Mouse (Mus musculus) thymus, adult 2 months (tissue): Measurements from ENCODE around the gene Eef1a1. TPM values are rescaled to one million over a fixed set of nuclear protein-coding genes. Genes with fewer than 3 reads are reported as not detected.

Source experiments
- DNase-seq: peaks from one replicate; pipeline ENCODE4 v3.0.0; 2021
- H3K27ac ChIP-seq: fragments of 200-500 bp; 2 replicates; pipeline ENCODE4 v1.5.1; 2012; ENCODE audit warnings: low read length, control low read depth; ENCODE audit not compliant: control insufficient read depth, insufficient read depth
- H3K27me3 ChIP-seq: fragments of 200-500 bp; 2 replicates; pipeline ENCODE4 v1.6.1; 2012; ENCODE audit warnings: mild to moderate bottlenecking, low read length, moderate library complexity, mixed read lengths; ENCODE audit not compliant: control insufficient read depth, insufficient read depth
- H3K36me3 ChIP-seq: fragments of 200-500 bp; 2 replicates; pipeline ENCODE4 v1.6.1; 2012; ENCODE audit warnings: mild to moderate bottlenecking, low read length, moderate library complexity; ENCODE audit not compliant: control insufficient read depth, insufficient read depth
- H3K4me1 ChIP-seq: fragments of 200-500 bp; replicated peaks from 2 replicates; pipeline ENCODE4 v1.6.1; 2012; ENCODE audit warnings: low read length; ENCODE audit not compliant: control insufficient read depth, insufficient read depth
- H3K4me3 ChIP-seq: fragments of 200-500 bp; 2 replicates; pipeline ENCODE4 v1.5.1; 2012; ENCODE audit warnings: mild to moderate bottlenecking, low read length, control low read depth, moderate library complexity; ENCODE audit not compliant: control insufficient read depth, insufficient read depth
- CTCF ChIP-seq: fragments of 200-500 bp; IDR thresholded peaks from 2 replicates; pipeline ENCODE4 v1.5.1; 2012; ENCODE audit warnings: mild to moderate bottlenecking, control low read depth, low read length, moderate library complexity, borderline replicate concordance; ENCODE audit not compliant: control insufficient read depth, poor library complexity, insufficient read depth; ENCODE audit errors: extremely low read depth
- POLR2A ChIP-seq: fragments of 200-500 bp; IDR thresholded peaks from 2 replicates; pipeline ENCODE4 v1.6.1; 2012; ENCODE audit warnings: mild to moderate bottlenecking, low read length, control low read depth, moderate library complexity; ENCODE audit not compliant: control insufficient read depth, poor library complexity, insufficient read depth; ENCODE audit errors: extremely low read depth
- WGBS: fragments of 180-500 bp; shearing (Covaris S2); methylation state at CpG from one replicate; pipeline ENCODE4 v1.1.7; 2018; 5-methylcytosine and 5-hydroxymethylcytosine counted together
- polyA plus RNA-seq: library from polyadenylated mRNA; depleted of rRNA; stranded (reverse); fragments of >200 nt; gene quantifications from 2 replicates; pipeline ENCODE4 v1.2.3, GENCODE M21; 2012; rRNA removed

Gene Eef1a1
- polyA plus RNA-seq, 1 experiment: 4,171 TPM

DNA sequence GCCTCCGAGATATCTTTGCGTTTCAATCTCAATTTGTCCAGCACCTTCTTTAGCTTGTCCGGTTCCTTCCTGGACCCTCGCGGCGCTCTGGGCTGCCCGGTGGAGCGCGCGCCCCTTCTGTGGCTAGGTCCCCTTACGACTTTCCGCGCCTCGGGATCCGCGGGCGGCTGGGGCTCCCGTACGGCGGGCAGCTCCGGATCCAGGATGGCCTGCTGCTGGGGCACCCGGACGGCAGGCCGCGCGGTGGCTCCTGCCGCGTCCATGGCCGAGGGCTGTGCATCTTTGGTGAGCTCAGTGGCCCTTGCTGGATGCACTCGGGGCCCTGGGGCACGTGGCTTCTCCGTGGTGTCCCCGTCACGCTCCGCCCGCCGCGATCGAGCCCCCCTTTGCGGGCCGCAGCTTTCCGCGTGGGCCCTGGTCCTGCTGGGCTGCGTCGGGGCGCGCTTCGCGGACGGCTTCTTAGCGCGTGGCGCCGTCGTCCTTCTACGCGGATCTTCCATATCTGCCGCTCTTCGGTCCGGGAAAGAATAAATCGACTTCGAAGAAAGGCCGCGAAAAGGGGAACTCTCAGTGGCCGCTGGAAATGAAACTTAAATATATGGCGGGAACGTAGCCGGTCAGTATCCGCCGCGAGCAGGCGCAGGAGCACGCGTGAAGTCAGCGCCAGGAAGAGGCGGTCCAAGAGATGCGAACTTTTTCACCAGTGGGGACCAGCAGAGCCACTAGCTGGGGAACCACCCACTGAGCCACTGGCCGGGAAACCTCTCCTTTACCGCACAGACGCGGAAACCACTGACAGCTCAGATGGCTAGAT is 46.2 kb downstream of the Eef1a1 start, which contains the start of gene Cgas:
TSS of gene Cgas (minus strand) at position 659 of the 814 bp plus-strand sequence.
- DNase-seq: peak; percentile 38
- Histone ChIP-seq H3K27ac (no peak within 1 kb of the TSS), H3K4me1 (peaks cover 8% of the 10 kb centered on the region), H3K36me3 (no peaks in the 10 kb centered on the region), H3K4me3 (peak within 1 kb of the TSS; percentile 68), H3K27me3 (no peaks in the 10 kb centered on the region; the same call in 1 of the 2 replicates)
- under 1% methylated on average over 81 of the region's 81 CpGs for WGBS
- TF ChIP-seq POLR2A (no peak), CTCF (no peak)

- no peak for DNase-seq
- H3K36me3 ChIP-seq: no peaks in the 10 kb centered on the region
- no peak overlapping the region for H3K27ac ChIP-seq
- H3K4me3 ChIP-seq: peak overlapping the region; percentile 68
- H3K27me3 ChIP-seq: no peaks in the 10 kb centered on the region; the same call in 1 of the 2 replicates
- 3% methylated on average over 9 of the region's 9 CpGs for WGBS
- H3K4me1 ChIP-seq: peaks cover 6% of the 10 kb centered on the region
- TF ChIP-seq POLR2A: no peak
- TF ChIP-seq CTCF: no peak
These were observed 46.7 kb downstream of the Eef1a1 start for GRCm38 (mm10) chr9:78442237-78442578.

GRCm38 (mm10) chr9:78439426-78439825 is 49.5 kb downstream of the Eef1a1 start:
- Histone ChIP-seq H3K4me3 (no peak overlapping the region), H3K4me1 (peaks cover 6% of the 10 kb centered on the region), H3K36me3 (no peaks in the 10 kb centered on the region), H3K27me3 (no peaks in the 10 kb centered on the region; the same call in 1 of the 2 replicates), H3K27ac (no peak overlapping the region)
- WGBS: 38% methylated on average over 5 of the region's 5 CpGs
- no peak for TF ChIP-seq CTCF
- TF ChIP-seq POLR2A: no peak
- no peak for DNase-seq

DNA sequence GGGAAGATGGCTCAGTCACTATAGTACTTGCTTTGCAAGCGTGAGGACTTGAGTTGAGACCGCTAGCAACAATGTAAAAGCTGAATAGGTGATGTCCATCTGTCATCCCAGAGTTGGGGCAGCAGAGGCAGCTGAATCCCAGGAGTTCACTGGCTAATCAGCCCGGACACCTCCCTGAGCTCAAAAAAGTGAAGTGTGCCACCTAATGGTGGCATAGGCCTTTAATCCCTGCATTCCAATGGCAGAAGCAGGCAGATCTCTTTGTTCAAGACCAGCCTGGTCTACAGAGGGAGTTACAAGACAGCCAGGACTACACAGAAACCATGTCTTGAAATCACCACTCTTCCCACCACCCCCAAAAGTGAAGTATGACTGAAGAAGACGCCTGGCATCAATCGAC is 56.5 kb downstream of the Eef1a1 start:
- WGBS: 94% methylated on average over 5 of the region's 5 CpGs
- Histone ChIP-seq H3K4me3 (no peak overlapping the region), H3K4me1 (peaks cover 8% of the 10 kb centered on the region), H3K27me3 (no peaks in the 10 kb centered on the region), H3K27ac (no peak overlapping the region), H3K36me3 (no peaks in the 10 kb centered on the region)
- TF ChIP-seq CTCF (no peak), POLR2A (no peak)
- no peak for DNase-seq

DNA sequence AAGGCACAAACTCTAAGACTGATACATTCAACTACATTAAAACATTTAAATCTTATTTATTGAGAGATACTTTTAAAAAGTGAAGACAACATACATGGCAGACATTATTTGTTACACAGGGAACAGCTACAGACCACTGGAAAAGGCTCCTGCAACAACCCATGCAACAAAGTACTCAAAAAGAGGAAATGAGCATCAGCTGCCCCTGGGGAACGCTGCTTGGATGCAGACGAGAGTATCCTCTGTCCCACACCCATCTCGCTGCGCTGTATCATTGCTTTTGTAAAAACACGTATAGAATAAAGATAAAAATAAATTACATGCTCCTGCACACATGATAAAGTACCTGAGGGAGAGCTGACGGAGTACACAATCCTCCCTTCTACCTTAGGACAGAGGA is 58.5 kb downstream of the Eef1a1 start:
- WGBS: 87% methylated on average over 6 of the region's 6 CpGs
- Histone ChIP-seq H3K36me3 (no peaks in the 10 kb centered on the region), H3K27ac (no peak overlapping the region), H3K4me3 (no peak overlapping the region), H3K4me1 (peaks cover 12% of the 10 kb centered on the region), H3K27me3 (no peaks in the 10 kb centered on the region)
- DNase-seq: no peak
- TF ChIP-seq CTCF (no peak), POLR2A (no peak)

DNA sequence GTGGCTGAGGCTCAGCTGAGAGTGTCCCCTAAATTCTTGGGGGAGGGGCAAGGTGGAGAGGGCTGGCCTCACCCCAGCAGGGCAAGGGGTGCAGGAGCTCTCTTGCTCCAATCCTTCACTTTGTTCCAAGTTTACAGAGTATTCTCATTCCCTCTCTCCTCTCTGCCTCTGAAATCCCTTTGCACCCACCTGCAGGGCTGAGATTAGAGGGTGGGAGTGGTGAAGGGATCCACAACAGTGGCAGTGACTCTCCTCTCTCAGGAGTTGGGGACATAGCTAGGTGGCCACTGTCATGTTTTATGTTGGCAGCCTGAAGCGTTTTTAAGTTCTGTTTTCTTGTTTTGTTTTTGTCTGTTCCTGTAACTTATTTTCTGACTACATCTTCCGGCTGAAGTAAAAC is 59.4 kb downstream of the Eef1a1 start:
- Histone ChIP-seq H3K4me1 (peaks cover 12% of the 10 kb centered on the region), H3K27me3 (no peaks in the 10 kb centered on the region), H3K36me3 (no peaks in the 10 kb centered on the region), H3K4me3 (no peak overlapping the region), H3K27ac (no peak overlapping the region)
- no peak for DNase-seq
- TF ChIP-seq CTCF (no peak), POLR2A (no peak)
- WGBS: 90% methylated on average over 2 of the region's 2 CpGs

- no peak for TF ChIP-seq CTCF
- DNase-seq: no peak
- Histone ChIP-seq H3K4me3 (no peak overlapping the region), H3K4me1 (peaks cover 12% of the 10 kb centered on the region), H3K27me3 (no peaks in the 10 kb centered on the region), H3K27ac (no peak overlapping the region), H3K36me3 (no peaks in the 10 kb centered on the region)
- WGBS: 80% methylated on average over 4 of the region's 4 CpGs
These were observed 60.0 kb downstream of the Eef1a1 start for GRCm38 (mm10) chr9:78428870-78429432.

Other genes with a start within 250 kb of the Eef1a1 start
- gene Gm3776, start 232.0 kb downstream of the Eef1a1 start, polyA plus RNA-seq: 0.19 TPM in 1 of 2 replicates, not detected in the other
- gene Gm10639, start 199.2 kb downstream of the Eef1a1 start, polyA plus RNA-seq: not detected in 2 replicates
- gene Omt2a, start 174.4 kb downstream of the Eef1a1 start, polyA plus RNA-seq: 0.36 TPM in 1 of 2 replicates, not detected in the other
- 0.28 TPM in 1 of 2 replicates, not detected in the other for gene Omt2b, start 161.6 kb downstream of the Eef1a1 start, polyA plus RNA-seq
- gene Gsta2, start 133.4 kb downstream of the Eef1a1 start, polyA plus RNA-seq: 1.4 and 2.1 TPM in 2 replicates
- 0.19 TPM in 1 of 2 replicates, not detected in the other for gene Dppa5a, start 121.0 kb downstream of the Eef1a1 start, polyA plus RNA-seq
- 0.65 and 0.71 TPM in 2 replicates for gene Ooep, start 110.4 kb downstream of the Eef1a1 start, polyA plus RNA-seq
- gene Ddx43, start 93.4 kb downstream of the Eef1a1 start, polyA plus RNA-seq: 0.11 and 0.19 TPM in 2 replicates
- gene Cgas, start 45.9 kb downstream of the Eef1a1 start, polyA plus RNA-seq: 1.5 and 1.8 TPM in 2 replicates
- 22.5 and 24.3 TPM in 2 replicates for gene Mto1, start 40.9 kb downstream of the Eef1a1 start, polyA plus RNA-seq
- 0.19 TPM in 1 of 2 replicates, not detected in the other for gene Gm17324, start 40.4 kb downstream of the Eef1a1 start, polyA plus RNA-seq
- 15.5 and 16.6 TPM in 2 replicates for gene Slc17a5, start 98.9 kb upstream of the Eef1a1 start, polyA plus RNA-seq
- gene Cd109, start 126.4 kb upstream of the Eef1a1 start, polyA plus RNA-seq: 0.17 and 0.23 TPM in 2 replicates